Mouse (Mus musculus): ENCODE data around the gene Kdf1. TPM values are rescaled to one million over a fixed set of nuclear protein-coding genes. Genes with fewer than 3 reads are reported as not detected.

Kdf1 gene
- total and polyA plus RNA-seq, 2 experiments from 2014 or later: 1.2 to 2.0 TPM

GRCm38 (mm10) chr4:133498160-133498724 is 20.5 kb upstream of the Kdf1 start, which contains the start of gene Trnp1:
Gene Trnp1, minus strand, starts transcription at chr4:133498550.
- Histone ChIP-seq H3K4me2 (ENCODE audit: low read depth, low read length, poor library complexity, severe bottlenecking) (peak within 1 kb of the TSS; percentile 94), H3K9me3 (ENCODE audit: low read length) (no peaks in the 10 kb centered on the region), H3K27me3 (ENCODE audit: insufficient read depth, low read length) (peaks cover 45% of the 10 kb centered on the region), H3K27ac (ENCODE audit: low read depth, low read length) (no peak within 1 kb of the TSS), H3K4me3 (ENCODE audit: low read depth, low read length) (peak within 1 kb of the TSS; percentile 52), H3K9ac (replicated peaks; ENCODE audit: low read length, poor library complexity, severe bottlenecking) (peak within 1 kb of the TSS; percentile 67), H3K4me1 (ENCODE audit: insufficient read depth, low read length) (0 out of 2 replicates have a peak, but pooled peaks cover 4% of the 10 kb centered on the region), H3K36me3 (ENCODE audit: insufficient read depth, low read length) (no peaks in the 10 kb centered on the region)
- ATAC-seq (ENCODE audit: low FRiP score) (peak; percentile 80), DNase-seq (ENCODE audit: low spot score) (peak; percentile 93)
- WGBS: under 1% methylated on average over 41 of the region's 53 CpGs
- no peak for TF ChIP-seq CTCF (IDR thresholded peaks at IDR 0.05)

GRCm38 (mm10) chr4:133501514-133501913 is 17.2 kb upstream of the Kdf1 start:
- H3K27me3 ChIP-seq (ENCODE audit: insufficient read depth, low read length): peaks cover 35% of the 10 kb centered on the region
- H3K4me3 ChIP-seq (ENCODE audit: low read depth, low read length): no peak overlapping the region
- no peak for TF ChIP-seq CTCF (IDR thresholded peaks at IDR 0.05)
- no peak overlapping the region for H3K9ac ChIP-seq (replicated peaks; ENCODE audit: low read length, poor library complexity, severe bottlenecking)
- 63% methylated on average over 7 of the region's 7 CpGs for WGBS
- no peaks in the 10 kb centered on the region for H3K36me3 ChIP-seq (ENCODE audit: insufficient read depth, low read length)
- no peak overlapping the region for H3K27ac ChIP-seq (ENCODE audit: low read depth, low read length)
- H3K4me1 ChIP-seq (ENCODE audit: insufficient read depth, low read length): no peaks in the 10 kb centered on the region
- DNase-seq (ENCODE audit: low spot score) (no peak), ATAC-seq (ENCODE audit: low FRiP score) (no peak)
- no peak overlapping the region for H3K4me2 ChIP-seq (ENCODE audit: low read depth, low read length, poor library complexity, severe bottlenecking)
- no peaks in the 10 kb centered on the region for H3K9me3 ChIP-seq (ENCODE audit: low read length)

DNA sequence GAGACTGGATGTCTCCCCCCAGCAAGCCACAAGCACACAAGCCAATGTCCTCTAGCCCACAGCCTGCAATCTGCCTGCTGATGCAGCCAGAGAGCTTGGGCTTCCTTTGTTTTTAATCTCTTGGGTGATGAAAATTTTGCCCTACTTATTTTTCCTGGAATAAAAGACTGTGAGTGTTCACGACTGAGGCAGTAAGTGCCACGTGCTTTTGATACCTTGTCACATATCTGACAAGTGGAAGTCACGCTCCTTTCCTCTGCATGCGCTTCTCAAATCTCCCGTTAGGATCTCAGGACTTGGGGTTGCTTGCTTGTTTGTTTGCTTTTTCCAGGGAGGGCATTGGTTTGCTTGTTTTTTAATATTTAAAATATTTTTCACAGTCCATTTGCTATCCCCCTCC is 14.5 kb upstream of the Kdf1 start:
- Histone ChIP-seq H3K4me2 (ENCODE audit: low read depth, low read length, poor library complexity, severe bottlenecking) (no peak overlapping the region), H3K36me3 (ENCODE audit: insufficient read depth, low read length) (no peaks in the 10 kb centered on the region), H3K27ac (ENCODE audit: low read depth, low read length) (no peak overlapping the region), H3K4me1 (ENCODE audit: insufficient read depth, low read length) (no peaks in the 10 kb centered on the region), H3K9ac (replicated peaks; ENCODE audit: low read length, poor library complexity, severe bottlenecking) (no peak overlapping the region), H3K4me3 (ENCODE audit: low read depth, low read length) (no peak overlapping the region), H3K9me3 (ENCODE audit: low read length) (no peaks in the 10 kb centered on the region), H3K27me3 (ENCODE audit: insufficient read depth, low read length) (peaks cover 21% of the 10 kb centered on the region)
- DNase-seq (ENCODE audit: low spot score) (no peak), ATAC-seq (ENCODE audit: low FRiP score) (no peak)
- WGBS: 37% methylated on average over 5 of the region's 5 CpGs
- no peak for TF ChIP-seq CTCF (IDR thresholded peaks at IDR 0.05)

DNA sequence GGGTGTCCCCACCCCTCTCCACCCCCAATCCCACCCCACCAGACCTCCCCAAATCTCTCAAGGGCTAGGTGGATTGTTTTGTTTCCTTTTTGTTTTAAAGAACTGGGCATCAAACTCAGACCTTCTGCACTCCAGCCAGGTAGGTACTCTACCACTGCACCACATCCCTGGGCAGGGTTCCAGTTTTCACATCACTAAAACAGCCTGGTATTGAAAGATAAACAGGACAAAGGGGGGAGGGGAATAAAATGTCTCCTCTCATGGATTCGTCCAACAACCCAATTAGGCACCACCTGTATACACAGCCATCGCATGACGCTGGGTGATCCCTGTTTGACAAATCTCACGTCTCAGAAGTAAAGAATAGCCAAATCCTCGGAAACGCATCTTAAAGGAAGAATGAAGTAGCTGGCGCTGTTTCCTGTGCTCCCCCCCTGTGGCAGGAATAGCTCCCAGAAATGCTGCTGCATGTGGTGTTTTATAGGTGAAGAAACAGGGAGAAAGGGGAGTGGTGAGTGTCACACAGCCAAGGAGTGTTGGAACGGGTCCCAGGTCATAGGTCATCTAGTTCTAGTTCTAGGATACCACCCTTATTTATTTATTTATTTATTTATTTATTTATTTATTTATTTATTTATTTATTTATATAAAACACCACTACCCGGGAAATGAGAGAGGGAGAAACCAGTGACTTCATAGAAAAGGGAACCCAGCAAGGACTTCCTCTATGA is 13.8 kb upstream of the Kdf1 start:
- H3K4me3 ChIP-seq (ENCODE audit: low read depth, low read length): no peak overlapping the region
- H3K4me1 ChIP-seq (ENCODE audit: insufficient read depth, low read length): no peaks in the 10 kb centered on the region
- no peak overlapping the region for H3K9ac ChIP-seq (replicated peaks; ENCODE audit: low read length, poor library complexity, severe bottlenecking)
- TF ChIP-seq CTCF (IDR thresholded peaks at IDR 0.05): no peak
- H3K9me3 ChIP-seq (ENCODE audit: low read length): no peaks in the 10 kb centered on the region
- WGBS: 64% methylated on average over 9 of the region's 9 CpGs
- DNase-seq (ENCODE audit: low spot score) (no peak), ATAC-seq (ENCODE audit: low FRiP score) (no peak)
- H3K27ac ChIP-seq (ENCODE audit: low read depth, low read length): no peak overlapping the region
- H3K36me3 ChIP-seq (ENCODE audit: insufficient read depth, low read length): no peaks in the 10 kb centered on the region
- no peak overlapping the region for H3K4me2 ChIP-seq (ENCODE audit: low read depth, low read length, poor library complexity, severe bottlenecking)
- peaks cover 15% of the 10 kb centered on the region for H3K27me3 ChIP-seq (ENCODE audit: insufficient read depth, low read length)

GRCm38 (mm10) chr4:133506573-133506972 is 12.2 kb upstream of the Kdf1 start:
- no peaks in the 10 kb centered on the region for H3K4me1 ChIP-seq (ENCODE audit: insufficient read depth, low read length)
- no peak overlapping the region for H3K9ac ChIP-seq (replicated peaks; ENCODE audit: low read length, poor library complexity, severe bottlenecking)
- H3K27ac ChIP-seq (ENCODE audit: low read depth, low read length): no peak overlapping the region
- ATAC-seq (ENCODE audit: low FRiP score) (no peak), DNase-seq (ENCODE audit: low spot score) (no peak)
- TF ChIP-seq CTCF (IDR thresholded peaks at IDR 0.05): no peak
- no peaks in the 10 kb centered on the region for H3K9me3 ChIP-seq (ENCODE audit: low read length)
- WGBS: 78% methylated on average over 5 of the region's 5 CpGs
- no peak overlapping the region for H3K4me3 ChIP-seq (ENCODE audit: low read depth, low read length)
- H3K36me3 ChIP-seq (ENCODE audit: insufficient read depth, low read length): no peaks in the 10 kb centered on the region
- peaks cover 7% of the 10 kb centered on the region; the same call in 1 of the 2 replicates for H3K27me3 ChIP-seq (ENCODE audit: insufficient read depth, low read length)
- H3K4me2 ChIP-seq (ENCODE audit: low read depth, low read length, poor library complexity, severe bottlenecking): no peak overlapping the region

GRCm38 (mm10) chr4:133508990-133509389 is 9.8 kb upstream of the Kdf1 start:
- Histone ChIP-seq H3K27ac (ENCODE audit: low read depth, low read length) (no peak overlapping the region), H3K4me3 (ENCODE audit: low read depth, low read length) (no peak overlapping the region), H3K4me2 (ENCODE audit: low read depth, low read length, poor library complexity, severe bottlenecking) (no peak overlapping the region), H3K4me1 (ENCODE audit: insufficient read depth, low read length) (no peaks in the 10 kb centered on the region), H3K9me3 (ENCODE audit: low read length) (no peaks in the 10 kb centered on the region), H3K9ac (replicated peaks; ENCODE audit: low read length, poor library complexity, severe bottlenecking) (no peak overlapping the region), H3K27me3 (ENCODE audit: insufficient read depth, low read length) (peaks cover 4% of the 10 kb centered on the region; the same call in 1 of the 2 replicates), H3K36me3 (ENCODE audit: insufficient read depth, low read length) (no peaks in the 10 kb centered on the region)
- no peak for TF ChIP-seq CTCF (IDR thresholded peaks at IDR 0.05)
- DNase-seq (ENCODE audit: low spot score) (peak; percentile 88), ATAC-seq (ENCODE audit: low FRiP score) (no peak; the same call in 1 of the 2 replicates)
- WGBS: 70% methylated on average over 7 of the region's 7 CpGs
